Mouse (Mus musculus): Measurements from ENCODE around the gene Tsnaxip1.

DNA sequence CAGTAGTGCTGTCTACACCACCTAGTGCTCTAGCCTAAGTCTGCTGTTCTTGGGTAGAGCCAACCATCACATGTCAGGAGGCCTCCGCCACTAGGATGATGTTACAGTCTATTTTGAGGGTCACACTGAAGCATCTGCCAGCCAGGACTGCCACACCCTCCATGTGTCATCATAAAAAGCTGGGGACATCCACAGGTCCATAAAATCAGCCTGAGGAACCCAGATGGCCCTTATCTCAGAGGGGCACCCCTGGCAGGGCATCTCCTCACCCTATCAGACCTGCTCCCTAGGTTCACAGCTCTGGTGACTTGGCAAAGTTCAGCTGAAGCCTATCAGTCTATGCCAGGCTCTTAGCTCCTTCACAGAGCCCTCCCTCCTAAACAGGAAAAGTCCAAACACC is 6.6 kb upstream of the Tsnaxip1 start:
- TF ChIP-seq POLR2A (IDR thresholded peaks at IDR 0.05; ENCODE audit: borderline replicate concordance, control insufficient read depth, low read depth, low read length) (no peak), CTCF (IDR thresholded peaks at IDR 0.05; ENCODE audit: control insufficient read depth, insufficient read depth, low read length) (no peak)

All from bone marrow, adult 2 months (tissue).